Mouse (Mus musculus): ENCODE results near the gene Fbxl2.

GRCm38 (mm10) chr9:114042490-114042889, 3.5 kb downstream of the Fbxl2 start:
- TF ChIP-seq CTCF (IDR thresholded peaks at IDR 0.05; ENCODE audit: control insufficient read depth, insufficient read depth, low read length) (no peak), POLR2A (IDR thresholded peaks at IDR 0.05; ENCODE audit: borderline replicate concordance, control insufficient read depth, low read depth, low read length) (no peak)
